Mouse (Mus musculus): ENCODE data around the gene Il25. TPM values are rescaled to one million over a fixed set of nuclear protein-coding genes. Genes with fewer than 3 reads are reported as not detected.
"Not testable (repeated sequence)": the region's sequence is repeated elsewhere in the genome, so short reads cannot be mapped to it uniquely, and the experiment has no call there.

Gene Il25
- polyA plus RNA-seq, 1 experiment = 0.50 TPM

DNA sequence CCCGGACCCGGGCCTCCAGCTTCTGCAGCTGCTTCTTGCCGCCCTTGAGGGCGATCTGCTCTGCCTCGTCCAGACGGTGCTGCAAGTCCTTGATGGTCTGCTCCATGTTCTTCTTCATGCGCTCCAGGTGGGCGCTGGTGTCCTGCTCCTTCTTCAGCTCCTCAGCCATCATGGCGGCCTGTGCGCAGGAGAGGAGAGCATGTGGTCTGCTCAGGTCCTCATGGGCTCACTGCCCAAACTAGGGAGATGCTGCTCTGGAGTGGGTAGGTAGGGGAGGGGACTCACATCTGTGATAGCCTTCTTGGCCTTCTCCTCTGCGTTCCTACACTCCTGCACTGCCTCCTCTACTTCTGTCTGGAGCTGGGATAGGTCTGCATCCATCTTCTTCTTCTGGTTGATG, 40.3 kb downstream of the Il25 start:
- WGBS = 88% methylated on average over 11 of the region's 11 CpGs

GRCm38 (mm10) chr14:54974068-54974791, 41.7 kb downstream of the Il25 start:
- WGBS = 89% methylated on average over 6 of the region's 6 CpGs
- no peak for DNase-seq (ENCODE audit: low read depth, low spot score)

More for the DNA sequence above, 40.3 kb downstream of the Il25 start:
- DNase-seq (ENCODE audit: low read depth, low spot score) = not testable (repeated sequence)

DNA sequence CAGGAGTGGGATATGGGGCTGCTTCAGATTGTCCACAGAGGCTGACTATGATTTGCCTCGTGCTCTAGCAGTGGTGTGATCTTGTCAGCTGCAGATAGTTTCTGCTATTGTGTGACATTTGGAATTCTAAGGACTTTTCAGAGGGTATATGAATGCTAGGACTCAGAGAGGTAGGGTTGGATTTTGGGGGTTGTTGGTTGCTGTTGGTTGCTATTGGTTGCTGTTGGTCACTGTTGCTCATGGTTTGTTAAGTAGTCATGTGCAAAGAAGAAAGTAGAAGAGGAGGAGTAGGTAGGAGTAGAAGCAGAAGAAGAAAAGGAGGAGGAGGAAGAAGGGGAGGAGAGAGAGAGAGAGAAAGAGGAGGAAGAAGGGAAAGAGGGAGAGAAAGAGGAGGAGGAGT, 44.1 kb downstream of the Il25 start, which contains the start of gene Gm17428:
Gm17428 (plus strand) TSS at position 301 of the 400 bp plus-strand sequence.
- DNase-seq (ENCODE audit: low read depth, low spot score) = no peak
- 56% methylated on average over 1 of the region's 1 CpGs for WGBS

DNA sequence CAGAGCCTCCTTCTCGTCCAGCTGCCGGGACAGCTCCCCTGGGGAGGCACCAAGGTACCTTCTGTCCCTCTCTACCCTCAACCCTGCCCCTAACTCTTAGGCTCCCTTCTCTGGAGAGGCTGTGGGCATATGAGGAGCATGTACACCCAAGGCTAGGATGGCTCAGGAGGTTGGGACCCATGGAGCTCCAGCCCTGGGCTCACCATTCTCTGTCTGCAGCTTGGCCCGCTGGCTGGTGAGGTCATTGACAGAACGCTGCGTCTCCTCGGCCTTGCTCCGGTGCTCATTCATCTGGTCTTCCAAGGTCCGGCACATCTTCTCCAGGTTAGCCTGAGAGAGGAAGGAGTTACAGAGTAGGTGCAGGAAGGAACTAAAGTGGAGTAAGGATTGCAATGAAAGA, 46.2 kb downstream of the Il25 start:
- no peak for DNase-seq (ENCODE audit: low read depth, low spot score)
- 88% methylated on average over 8 of the region's 8 CpGs for WGBS

DNA sequence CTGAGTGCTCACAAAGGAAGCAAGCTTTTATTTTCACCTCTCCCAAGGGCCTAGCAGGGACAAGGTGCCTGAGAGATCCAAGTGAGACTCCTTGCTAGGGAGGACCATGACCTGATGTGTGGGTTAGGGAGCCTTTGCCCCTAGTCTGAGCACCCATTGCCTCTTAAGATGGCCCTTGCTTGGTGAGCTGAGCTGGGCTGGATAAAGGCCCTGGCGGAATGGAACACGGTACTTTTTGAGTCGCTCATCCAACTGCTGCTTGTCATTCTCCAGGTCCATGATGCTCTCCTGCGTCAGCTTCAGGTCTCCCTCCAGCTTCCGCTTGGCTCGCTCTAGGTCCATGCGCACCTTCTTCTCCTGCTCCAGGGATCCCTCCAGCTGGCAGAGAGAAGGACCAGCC, 49.4 kb downstream of the Il25 start:
- DNase-seq (ENCODE audit: low read depth, low spot score) = no peak
- 96% methylated on average over 7 of the region's 7 CpGs for WGBS

Other genes starting within 250 kb of the Il25 start
- gene 1700123O20Rik, start 246.5 kb upstream of the Il25 start, polyA plus RNA-seq (2012; rRNA removed) = 59.2 and 60.6 TPM in 2 replicates
- gene Acin1, start 245.8 kb upstream of the Il25 start, polyA plus RNA-seq (2012; rRNA removed) = 62.6 and 82.5 TPM in 2 replicates
- 0.05 TPM in 1 of 2 replicates, not detected in the other for gene Gm29776, start 233.9 kb upstream of the Il25 start, polyA plus RNA-seq (2012; rRNA removed)
- 0.35 and 1.3 TPM in 2 replicates for gene Cebpe, start 220.5 kb upstream of the Il25 start, polyA plus RNA-seq (2012; rRNA removed)
- 36.1 and 135 TPM in 2 replicates for gene Slc7a8, start 150.7 kb upstream of the Il25 start, polyA plus RNA-seq (2012; rRNA removed)
- not detected in 2 replicates for gene Rnf212b, start 118.6 kb upstream of the Il25 start, polyA plus RNA-seq (2012; rRNA removed)
- 2.5 and 3.4 TPM in 2 replicates for gene Homez, start 61.7 kb upstream of the Il25 start, polyA plus RNA-seq (2012; rRNA removed)
- 9.1 and 11.2 TPM in 2 replicates for gene Ppp1r3e, start 55.1 kb upstream of the Il25 start, polyA plus RNA-seq (2012; rRNA removed)
- 31.6 and 48.3 TPM in 2 replicates for gene Bcl2l2, start 49.3 kb upstream of the Il25 start, polyA plus RNA-seq (2012; rRNA removed)
- 0.74 TPM in 1 of 2 replicates, not detected in the other for gene Gm20521, start 49.3 kb upstream of the Il25 start, polyA plus RNA-seq (2012; rRNA removed)
- 77.8 and 112 TPM in 2 replicates for gene Pabpn1, start 40.2 kb upstream of the Il25 start, polyA plus RNA-seq (2012; rRNA removed)
- 11.3 and 11.7 TPM in 2 replicates for gene Slc22a17, start 19.6 kb upstream of the Il25 start, polyA plus RNA-seq (2012; rRNA removed)
- 3.0 and 3.5 TPM in 2 replicates for gene Efs, start 6.6 kb upstream of the Il25 start, polyA plus RNA-seq (2012; rRNA removed)
- 1.0 and 1.8 TPM in 2 replicates for gene Cmtm5, start 3.6 kb downstream of the Il25 start, polyA plus RNA-seq (2012; rRNA removed)
- 0.01 and 0.07 TPM in 2 replicates for gene Myh6, start 34.2 kb downstream of the Il25 start, polyA plus RNA-seq (2012; rRNA removed)
- not detected in 2 replicates for gene Gm17428, start 44.2 kb downstream of the Il25 start, polyA plus RNA-seq (2012; rRNA removed)
- 0.19 and 0.22 TPM in 2 replicates for gene Myh7, start 61.9 kb downstream of the Il25 start, polyA plus RNA-seq (2012; rRNA removed)
- 17.9 and 18.3 TPM in 2 replicates for gene Ngdn, start 82.8 kb downstream of the Il25 start, polyA plus RNA-seq (2012; rRNA removed)
- gene Zfhx2, start 159.6 kb downstream of the Il25 start, polyA plus RNA-seq (2012; rRNA removed) = 1.4 and 1.7 TPM in 2 replicates
- 7.2 and 7.5 TPM in 2 replicates for gene Thtpa, start 162.1 kb downstream of the Il25 start, polyA plus RNA-seq (2012; rRNA removed)
- gene Ap1g2, start 173.9 kb downstream of the Il25 start, polyA plus RNA-seq (2012; rRNA removed) = 64.5 and 107 TPM in 2 replicates
- 0.52 and 0.92 TPM in 2 replicates for gene Jph4, start 184.2 kb downstream of the Il25 start, polyA plus RNA-seq (2012; rRNA removed)

Data from large intestine, adult 2 months (tissue).